Mouse (Mus musculus): ENCODE results near the gene Gm28079. TPM values are rescaled to one million over a fixed set of nuclear protein-coding genes. Genes with fewer than 3 reads are reported as not detected.
"Not testable (repeated sequence)": the region's sequence is repeated elsewhere in the genome, so short reads cannot be mapped to it uniquely, and the experiment has no call there.

The Gm28079 gene
- polyA plus RNA-seq (2016; fragmentation: Nextera tagmentation; extraction: Ambion mirVana), result not detected in 2 replicates

DNA sequence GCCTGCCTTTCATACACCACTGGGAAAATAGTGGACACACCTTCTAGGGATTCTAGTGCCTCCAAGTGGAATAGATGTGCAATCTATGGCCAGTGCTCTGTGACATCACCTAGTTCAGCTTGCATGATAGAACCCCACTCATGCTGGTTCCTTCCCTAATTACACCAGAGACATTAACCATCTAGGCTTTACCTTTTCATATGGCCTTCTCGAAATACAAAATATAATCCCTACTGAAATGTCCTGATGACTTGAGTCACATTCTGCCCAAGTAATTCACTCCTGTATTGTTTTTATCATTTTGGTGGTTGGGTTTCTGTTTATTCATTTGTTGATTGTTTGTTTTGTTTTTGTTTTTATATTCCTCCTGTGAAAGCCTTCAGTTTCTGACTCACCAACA is at the start of gene Gm28079:
Gene Gm28079, minus strand, starts transcription at position 101 of the 400 bp plus-strand sequence.
- not testable (repeated sequence) for ATAC-seq (ENCODE audit: low FRiP score, low read depth); H3K9ac ChIP-seq (replicated peaks); H3K27me3 ChIP-seq; H3K27ac ChIP-seq (replicated peaks); H3K4me2 ChIP-seq (replicated peaks); H3K36me3 ChIP-seq; H3K4me3 ChIP-seq; H3K4me1 ChIP-seq; H3K9me3 ChIP-seq
- WGBS, result no CpG with 5 or more reads among the region's 1 CpGs
